Mouse (Mus musculus): ENCODE results near the gene Srpx2. TPM values are rescaled to one million over a fixed set of nuclear protein-coding genes. Genes with fewer than 3 reads are reported as not detected.

Srpx2 gene
- 7.8 and 8.6 TPM in 2 replicates for polyA plus RNA-seq (2015; fragmentation: Nextera tagmentation; extraction: Ambion mirVana)

GRCm38 (mm10) chrX:133908261-133908660 is at the start of gene Srpx2:
Gene Srpx2 (plus strand): TSS chrX:133908426.
- TF ChIP-seq CTCF (IDR thresholded peaks at IDR 0.05; ENCODE audit: low read depth), result no peak
- H3K4me1 ChIP-seq (replicated peaks; ENCODE audit: insufficient read depth, low read length), result no peaks in the 10 kb centered on the region
- H3K36me3 ChIP-seq (ENCODE audit: insufficient read depth, low read length), result no peaks in the 10 kb centered on the region
- WGBS, result 37% methylated on average over 3 of the region's 3 CpGs
- H3K4me2 ChIP-seq (ENCODE audit: low read length), result no peak within 1 kb of the TSS
- peak; percentile 14 for DNase-seq (ENCODE audit: low spot score)
- no peak within 1 kb of the TSS for H3K9ac ChIP-seq (ENCODE audit: low read depth, low read length)
- no peak within 1 kb of the TSS for H3K27ac ChIP-seq
- H3K4me3 ChIP-seq (replicated peaks; ENCODE audit: low read depth, low read length), result no peak within 1 kb of the TSS
- ATAC-seq (replicated peaks; ENCODE audit: low FRiP score, low read depth), result no peak
- H3K9me3 ChIP-seq (replicated peaks; ENCODE audit: low read length), result no peaks in the 10 kb centered on the region
- no peaks in the 10 kb centered on the region for H3K27me3 ChIP-seq (ENCODE audit: insufficient read depth, low read length)

- 92% methylated on average over 6 of the region's 6 CpGs for WGBS
- no peaks in the 10 kb centered on the region for H3K36me3 ChIP-seq (ENCODE audit: insufficient read depth, low read length)
- no peak for ATAC-seq (replicated peaks; ENCODE audit: low FRiP score, low read depth)
- H3K4me2 ChIP-seq (ENCODE audit: low read length), result no peak overlapping the region
- no peak for DNase-seq (ENCODE audit: low spot score)
- no peaks in the 10 kb centered on the region for H3K9me3 ChIP-seq (replicated peaks; ENCODE audit: low read length)
- no peak overlapping the region for H3K27ac ChIP-seq
- H3K4me1 ChIP-seq (replicated peaks; ENCODE audit: insufficient read depth, low read length), result no peaks in the 10 kb centered on the region
- H3K9ac ChIP-seq (ENCODE audit: low read depth, low read length), result no peak overlapping the region
- H3K27me3 ChIP-seq (ENCODE audit: insufficient read depth, low read length), result no peaks in the 10 kb centered on the region
- TF ChIP-seq CTCF (IDR thresholded peaks at IDR 0.05; ENCODE audit: low read depth), result no peak
- no peak overlapping the region for H3K4me3 ChIP-seq (replicated peaks; ENCODE audit: low read depth, low read length)
These were observed 38.5 kb upstream of the Srpx2 start for GRCm38 (mm10) chrX:133869743-133870142.

DNA sequence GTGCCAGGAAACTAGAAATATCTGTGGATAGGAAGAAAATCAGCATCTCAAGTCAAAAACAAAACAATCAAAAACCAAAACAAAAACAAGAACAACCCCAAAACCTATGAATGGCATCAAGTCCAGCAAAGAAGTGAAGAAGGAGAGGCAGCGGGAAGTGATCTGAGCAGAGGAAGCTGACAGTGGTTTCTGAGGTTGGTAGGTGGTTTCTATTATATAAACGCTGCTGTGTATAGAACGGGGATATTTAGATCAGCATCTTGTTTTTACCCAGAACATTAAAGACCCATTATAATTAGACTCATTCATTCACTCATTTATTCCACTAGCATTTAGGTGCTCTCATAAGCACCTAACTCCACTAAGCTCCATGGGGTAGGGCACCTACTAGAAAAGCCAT is 20.9 kb upstream of the Srpx2 start:
- TF ChIP-seq CTCF (IDR thresholded peaks at IDR 0.05; ENCODE audit: low read depth), result no peak
- no peak overlapping the region for H3K27ac ChIP-seq
- H3K36me3 ChIP-seq (ENCODE audit: insufficient read depth, low read length), result no peaks in the 10 kb centered on the region
- ATAC-seq (replicated peaks; ENCODE audit: low FRiP score, low read depth) (no peak), DNase-seq (ENCODE audit: low spot score) (no peak)
- no peak overlapping the region for H3K9ac ChIP-seq (ENCODE audit: low read depth, low read length)
- 97% methylated on average over 3 of the region's 3 CpGs for WGBS
- H3K27me3 ChIP-seq (ENCODE audit: insufficient read depth, low read length), result no peaks in the 10 kb centered on the region
- H3K4me3 ChIP-seq (replicated peaks; ENCODE audit: low read depth, low read length), result no peak overlapping the region
- H3K4me1 ChIP-seq (replicated peaks; ENCODE audit: insufficient read depth, low read length), result no peaks in the 10 kb centered on the region
- H3K9me3 ChIP-seq (replicated peaks; ENCODE audit: low read length), result no peaks in the 10 kb centered on the region
- no peak overlapping the region for H3K4me2 ChIP-seq (ENCODE audit: low read length)

GRCm38 (mm10) chrX:133888111-133888510 is 20.1 kb upstream of the Srpx2 start:
- H3K36me3 ChIP-seq (ENCODE audit: insufficient read depth, low read length), result no peaks in the 10 kb centered on the region
- no peaks in the 10 kb centered on the region for H3K27me3 ChIP-seq (ENCODE audit: insufficient read depth, low read length)
- no peak for DNase-seq (ENCODE audit: low spot score)
- no peak overlapping the region for H3K9ac ChIP-seq (ENCODE audit: low read depth, low read length)
- H3K9me3 ChIP-seq (replicated peaks; ENCODE audit: low read length), result no peaks in the 10 kb centered on the region
- ATAC-seq (replicated peaks; ENCODE audit: low FRiP score, low read depth), result no peak
- no peaks in the 10 kb centered on the region for H3K4me1 ChIP-seq (replicated peaks; ENCODE audit: insufficient read depth, low read length)
- H3K27ac ChIP-seq, result no peak overlapping the region
- H3K4me2 ChIP-seq (ENCODE audit: low read length), result no peak overlapping the region
- TF ChIP-seq CTCF (IDR thresholded peaks at IDR 0.05; ENCODE audit: low read depth), result no peak
- WGBS, result 88% methylated on average over 5 of the region's 5 CpGs
- H3K4me3 ChIP-seq (replicated peaks; ENCODE audit: low read depth, low read length), result no peak overlapping the region

GRCm38 (mm10) chrX:133898014-133898542 is 10.1 kb upstream of the Srpx2 start, which contains the start of gene Tspan6:
Gene Tspan6 (minus strand): TSS chrX:133898429.
- Histone ChIP-seq H3K9ac (ENCODE audit: low read depth, low read length) (peak within 1 kb of the TSS; percentile 70), H3K9me3 (replicated peaks; ENCODE audit: low read length) (no peaks in the 10 kb centered on the region), H3K4me3 (replicated peaks; ENCODE audit: low read depth, low read length) (peak within 1 kb of the TSS; percentile 51), H3K4me2 (ENCODE audit: low read length) (peak within 1 kb of the TSS; percentile 60), H3K4me1 (replicated peaks; ENCODE audit: insufficient read depth, low read length) (no peaks in the 10 kb centered on the region), H3K27ac (no peak within 1 kb of the TSS), H3K36me3 (ENCODE audit: insufficient read depth, low read length) (no peaks in the 10 kb centered on the region), H3K27me3 (ENCODE audit: insufficient read depth, low read length) (no peaks in the 10 kb centered on the region)
- peak; percentile 82 for ATAC-seq (replicated peaks; ENCODE audit: low FRiP score, low read depth)
- WGBS, result 27% methylated on average over 33 of the region's 33 CpGs
- peak; percentile 62 for TF ChIP-seq CTCF (IDR thresholded peaks at IDR 0.05; ENCODE audit: low read depth)
- peak; percentile 91 for DNase-seq (ENCODE audit: low spot score)

GRCm38 (mm10) chrX:133911397-133912103 is 3.3 kb downstream of the Srpx2 start:
- Histone ChIP-seq H3K27ac (no peak overlapping the region), H3K36me3 (ENCODE audit: insufficient read depth, low read length) (no peaks in the 10 kb centered on the region), H3K9ac (ENCODE audit: low read depth, low read length) (no peak overlapping the region), H3K27me3 (ENCODE audit: insufficient read depth, low read length) (no peaks in the 10 kb centered on the region), H3K4me1 (replicated peaks; ENCODE audit: insufficient read depth, low read length) (no peaks in the 10 kb centered on the region), H3K4me2 (ENCODE audit: low read length) (no peak overlapping the region), H3K9me3 (replicated peaks; ENCODE audit: low read length) (no peaks in the 10 kb centered on the region), H3K4me3 (replicated peaks; ENCODE audit: low read depth, low read length) (no peak overlapping the region)
- DNase-seq (ENCODE audit: low spot score), result peak; percentile 32
- WGBS, result 60% methylated on average over 10 of the region's 10 CpGs
- no peak for TF ChIP-seq CTCF (IDR thresholded peaks at IDR 0.05; ENCODE audit: low read depth)
- ATAC-seq (replicated peaks; ENCODE audit: low FRiP score, low read depth), result no peak
